Mouse (Mus musculus) cerebellum, adult 9-10 months (tissue): ENCODE measurements around the gene Vipr2.

Experiments used
- DNase-seq: peaks from one replicate; pipeline ENCODE4 v3.0.0; 2022

The Vipr2 gene

DNA sequence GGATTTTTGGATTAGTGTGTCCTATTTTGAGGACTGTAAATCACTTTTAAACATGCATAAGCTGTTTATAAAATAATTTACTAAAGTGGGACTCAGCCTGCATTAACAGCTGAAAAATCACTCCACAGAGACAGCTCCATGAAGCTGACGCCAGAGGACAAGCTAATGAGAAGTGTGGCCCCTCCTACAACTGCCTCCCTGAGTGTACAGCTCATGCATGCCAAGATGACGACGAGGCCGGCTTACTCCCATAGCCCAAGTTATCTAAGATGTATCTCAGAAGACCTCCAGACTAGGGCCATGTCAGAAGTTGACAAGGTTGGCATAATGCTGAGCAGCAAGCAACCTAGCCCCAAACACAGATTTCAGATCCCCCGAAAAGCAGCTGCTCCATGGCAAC lies 81.7 kb downstream of the Vipr2 start:
- DNase-seq: no peak

DNA sequence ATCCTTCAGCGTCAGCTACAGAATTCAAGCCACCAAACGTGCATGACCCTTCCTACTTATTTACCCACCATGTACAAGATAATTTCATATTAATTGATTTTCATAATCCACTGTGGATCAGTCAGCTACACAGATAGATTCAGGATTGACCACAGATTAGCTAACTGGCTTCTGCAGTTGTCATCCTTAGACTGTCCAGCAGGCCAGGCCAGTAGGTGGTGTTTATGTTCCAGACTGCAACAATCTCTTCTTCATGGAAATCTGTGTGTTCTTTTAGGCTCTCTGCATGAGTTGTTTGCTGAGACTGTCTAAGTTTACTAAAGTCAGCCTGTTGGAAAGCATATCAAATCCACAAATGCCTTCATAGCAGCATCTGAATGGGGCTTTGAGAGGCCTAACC lies 82.2 kb downstream of the Vipr2 start:
- DNase-seq: no peak

DNA sequence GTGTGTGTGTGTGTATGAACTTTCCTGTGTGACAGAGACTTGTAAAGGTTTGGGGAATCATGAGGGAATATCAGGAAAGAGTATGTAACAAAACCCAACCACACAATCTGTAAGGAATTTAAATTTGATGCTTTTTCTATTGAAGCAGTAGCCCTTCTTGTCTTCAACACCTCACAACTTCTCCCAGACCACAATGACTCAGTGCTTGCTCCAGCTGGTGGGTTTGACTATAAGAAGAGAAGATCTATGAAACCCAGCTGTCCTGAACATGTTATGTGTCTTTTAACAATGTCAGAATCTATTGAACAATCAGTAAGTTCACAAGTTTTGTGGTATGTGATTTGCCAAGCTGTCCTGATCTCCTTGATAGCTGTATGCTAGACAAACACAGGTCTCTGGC lies 87.8 kb downstream of the Vipr2 start:
- DNase-seq: no peak

GRCm38 (mm10) chr12:116169666-116170065 lies 92.1 kb downstream of the Vipr2 start:
- peak; percentile 55 for DNase-seq

DNA sequence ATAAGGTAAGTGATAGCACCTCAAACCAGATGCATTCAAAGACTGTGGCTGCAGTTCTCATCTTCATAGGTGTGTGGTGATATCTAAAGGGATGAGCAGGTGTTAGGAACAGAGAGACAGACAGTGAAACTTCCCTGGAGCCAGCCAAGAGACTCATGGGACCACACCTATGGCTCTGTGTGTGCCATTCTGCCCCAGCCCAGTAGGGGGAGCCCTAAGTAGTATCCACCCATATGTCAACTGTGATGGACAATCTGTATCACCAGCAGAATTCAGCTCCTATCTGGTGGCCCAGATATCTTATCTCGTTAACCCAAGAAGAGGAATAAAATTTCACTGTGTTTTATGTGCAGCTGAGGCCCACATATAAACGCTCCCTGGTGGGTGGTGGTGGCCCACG lies 99.4 kb downstream of the Vipr2 start:
- DNase-seq: no peak

DNA sequence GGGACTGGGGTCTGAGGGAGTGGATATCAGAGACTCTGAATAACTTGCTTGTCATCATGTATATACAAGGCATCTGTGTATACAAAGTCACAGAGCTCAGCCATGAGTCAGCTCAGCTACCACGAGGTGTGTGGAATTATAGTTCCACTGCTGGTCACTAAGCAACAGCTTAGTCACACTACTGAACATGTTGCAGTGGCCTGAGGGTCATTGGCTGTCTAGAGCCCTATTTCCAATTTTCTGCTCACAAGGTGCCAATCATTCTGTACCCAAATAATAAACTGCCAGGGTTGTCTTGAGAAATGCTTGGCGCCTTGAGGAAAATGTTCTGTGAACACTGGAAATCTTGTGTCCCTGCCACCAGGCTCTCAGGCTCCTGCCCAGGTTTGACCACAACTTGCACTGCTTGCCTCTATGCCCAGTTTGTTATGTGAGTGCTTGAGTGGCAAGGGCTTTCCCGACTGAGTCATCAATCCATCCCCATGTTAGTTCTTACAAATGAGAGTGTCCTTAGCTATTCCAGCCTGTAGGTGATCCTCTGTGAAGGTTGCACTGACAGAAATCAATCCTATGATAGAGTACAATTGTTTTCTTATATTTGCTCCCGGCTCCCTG lies 104.0 kb downstream of the Vipr2 start:
- DNase-seq: no peak

- no peak for DNase-seq
Measured at GRCm38 (mm10) chr12:116182376-116182775, 104.8 kb downstream of the Vipr2 start.

- DNase-seq: no peak
Measured at GRCm38 (mm10) chr12:116183212-116183935, 105.8 kb downstream of the Vipr2 start.

- no peak for DNase-seq
Measured at GRCm38 (mm10) chr12:116193952-116194351, 116.4 kb downstream of the Vipr2 start.

GRCm38 (mm10) chr12:116194641-116195040 lies 117.1 kb downstream of the Vipr2 start:
- DNase-seq: peak; percentile 81
